Mouse (Mus musculus) kidney, adult 2 months (tissue): ENCODE results near the gene Pum2. TPM values are rescaled to one million over a fixed set of nuclear protein-coding genes. Genes with fewer than 3 reads are reported as not detected.
A peak's percentile ranks its signal among the peaks of the same experiment; 100 is the strongest.
"Not testable (repeated sequence)": the region's sequence is repeated elsewhere in the genome, so short reads cannot be mapped to it uniquely, and the experiment has no call there.

Source experiments
- DNase-seq: peaks from one replicate; pipeline ENCODE4 v3.0.0; 2021
- H3K27ac ChIP-seq: fragments of 200-500 bp; 2 replicates; pipeline ENCODE4 v1.5.1; 2012; ENCODE audit warnings: low read depth, low read length, control low read depth, inconsistent platforms; ENCODE audit not compliant: insufficient read depth
- H3K27me3 ChIP-seq: fragments of 200-500 bp; replicated peaks from 2 replicates; pipeline ENCODE4 v1.6.1; 2012; ENCODE audit warnings: mild to moderate bottlenecking, moderate library complexity, low read length, inconsistent platforms; ENCODE audit not compliant: control insufficient read depth, insufficient read depth
- H3K36me3 ChIP-seq: fragments of 200-500 bp; 2 replicates; pipeline ENCODE4 v1.6.1; 2012; ENCODE audit warnings: mild to moderate bottlenecking, moderate library complexity, low read length, inconsistent platforms; ENCODE audit not compliant: control insufficient read depth, insufficient read depth
- H3K4me1 ChIP-seq: fragments of 200-500 bp; 2 replicates; pipeline ENCODE4 v1.6.1; 2011; ENCODE audit warnings: low read length; ENCODE audit not compliant: control insufficient read depth, insufficient read depth
- H3K4me3 ChIP-seq: fragments of 200-500 bp; 2 replicates; pipeline ENCODE4 v1.5.1; 2011; ENCODE audit warnings: mild to moderate bottlenecking, low read depth, low read length, control low read depth; ENCODE audit not compliant: insufficient read depth
- CTCF ChIP-seq: fragments of 200-500 bp; conservative IDR thresholded peaks from 2 replicates; pipeline ENCODE4 v1.5.1; 2011; ENCODE audit warnings: low read depth, mild to moderate bottlenecking, control low read depth, low read length, moderate library complexity, mixed read lengths; ENCODE audit not compliant: insufficient read depth, insufficient read length
- POLR2A ChIP-seq: fragments of 200-500 bp; IDR thresholded peaks from one replicate; pipeline ENCODE4 v1.6.1; 2011; ENCODE audit warnings: low read depth, low read length, control low read depth
- WGBS: fragments of 180-500 bp; shearing (Covaris S2); methylation state at CpG from one replicate; pipeline ENCODE4 v1.1.7; 2018; 5-methylcytosine and 5-hydroxymethylcytosine counted together
- polyA plus RNA-seq: library from polyadenylated mRNA; depleted of rRNA; stranded (reverse); fragments of >200 nt; gene quantifications from 2 replicates; pipeline ENCODE4 v1.2.3, GENCODE M21; 2012

Pum2 gene
- polyA plus RNA-seq, 1 experiment, result 42.1 TPM

- H3K4me1 ChIP-seq, H3K27ac ChIP-seq, H3K36me3 ChIP-seq, H3K4me3 ChIP-seq, H3K27me3 ChIP-seq: not testable (repeated sequence)
- WGBS, result 76% methylated on average over 10 of the region's 10 CpGs
- DNase-seq, result peak; percentile 79
- TF ChIP-seq CTCF, result peak; percentile 75
Observed at GRCm38 (mm10) chr12:8638411-8639087, 35.4 kb upstream of the Pum2 start.

- DNase-seq, H3K4me1 ChIP-seq, H3K27me3 ChIP-seq, H3K36me3 ChIP-seq, H3K27ac ChIP-seq: not testable (repeated sequence)
- peak overlapping the region; percentile 43 for H3K4me3 ChIP-seq
- WGBS, result 5% methylated on average over 2 of the region's 2 CpGs
Observed at GRCm38 (mm10) chr12:8640186-8640585, 33.7 kb upstream of the Pum2 start.

GRCm38 (mm10) chr12:8640711-8641424, 33.1 kb upstream of the Pum2 start:
- Histone ChIP-seq H3K27ac (peak overlapping the region; percentile 99), H3K36me3 (no peaks in the 10 kb centered on the region), H3K4me3 (peak overlapping the region; percentile 92), H3K4me1 (no peaks in the 10 kb centered on the region; the same call in 1 of the 2 replicates), H3K27me3 (no peaks in the 10 kb centered on the region)
- WGBS, result under 1% methylated on average over 47 of the region's 47 CpGs
- peak; percentile 99 for DNase-seq
- TF ChIP-seq CTCF, result no peak
- TF ChIP-seq POLR2A, result no peak

- H3K4me1 ChIP-seq, result no peaks in the 10 kb centered on the region; the same call in 1 of the 2 replicates
- peak overlapping the region; percentile 92 for H3K4me3 ChIP-seq
- DNase-seq, result peak; percentile 16
- no peaks in the 10 kb centered on the region for H3K36me3 ChIP-seq
- no peaks in the 10 kb centered on the region for H3K27me3 ChIP-seq
- 15% methylated on average over 10 of the region's 10 CpGs for WGBS
- TF ChIP-seq CTCF (no peak), POLR2A (no peak)
- H3K27ac ChIP-seq, result peak overlapping the region; percentile 56; the same call in 1 of the 2 replicates
Observed at GRCm38 (mm10) chr12:8641425-8641735, 32.6 kb upstream of the Pum2 start.

GRCm38 (mm10) chr12:8648211-8648610, 25.7 kb upstream of the Pum2 start:
- H3K27me3 ChIP-seq, H3K27ac ChIP-seq, DNase-seq, H3K4me3 ChIP-seq, H3K36me3 ChIP-seq, H3K4me1 ChIP-seq: not testable (repeated sequence)
- WGBS, result 66% methylated on average over 8 of the region's 8 CpGs

GRCm38 (mm10) chr12:8650027-8650426, 23.9 kb upstream of the Pum2 start:
- WGBS, result 79% methylated on average over 3 of the region's 3 CpGs
- not testable (repeated sequence) for H3K27me3 ChIP-seq, H3K4me3 ChIP-seq, H3K27ac ChIP-seq, DNase-seq, H3K36me3 ChIP-seq, H3K4me1 ChIP-seq

GRCm38 (mm10) chr12:8656596-8656995, 17.3 kb upstream of the Pum2 start:
- DNase-seq, result no peak

More at GRCm38 (mm10) chr12:8656596-8656995, 17.3 kb upstream of the Pum2 start:
- TF ChIP-seq POLR2A (no peak), CTCF (no peak)
- Histone ChIP-seq H3K27me3 (no peaks in the 10 kb centered on the region), H3K27ac (no peak overlapping the region), H3K4me3 (no peak overlapping the region), H3K4me1 (no peaks in the 10 kb centered on the region), H3K36me3 (no peaks in the 10 kb centered on the region)
- 78% methylated on average over 4 of the region's 4 CpGs for WGBS
